Mouse (Mus musculus) kidney, embryonic 16.5 days (tissue): ENCODE results near the gene Egr2. TPM values are rescaled to one million over a fixed set of nuclear protein-coding genes. Genes with fewer than 3 reads are reported as not detected.
A peak's percentile ranks its signal among the peaks of the same experiment; 100 is the strongest.

Experiments
- ATAC-seq: fragments of 200-750 bp; cut with Nextera tagmentation; 2 replicates; pipeline ENCODE4 v1.8.0; 2017; ENCODE audit warnings: moderate TSS enrichment; ENCODE audit not compliant: low FRiP score, low TSS enrichment
- H3K27ac ChIP-seq: fragments of 300-500 bp; sonication (generic); 2 replicates; pipeline ENCODE4 v1.5.1; 2014; ENCODE audit warnings: low read length
- H3K27me3 ChIP-seq: fragments of 300-500 bp; sonication (generic); 2 replicates; pipeline ENCODE4 v1.6.1; 2014; ENCODE audit warnings: low read length, control low read depth, mixed read lengths; ENCODE audit not compliant: insufficient read depth
- H3K36me3 ChIP-seq: fragments of 300-500 bp; sonication (generic); 2 replicates; pipeline ENCODE4 v1.6.1; 2014; ENCODE audit warnings: low read length, control low read depth, mixed read lengths; ENCODE audit not compliant: insufficient read depth
- H3K4me1 ChIP-seq: fragments of 300-500 bp; sonication (generic); 2 replicates; pipeline ENCODE4 v1.6.1; 2014; ENCODE audit warnings: low read length, control low read depth, mixed read lengths; ENCODE audit not compliant: insufficient read depth
- H3K4me2 ChIP-seq: fragments of 300-500 bp; sonication (generic); replicated peaks from 2 replicates; pipeline ENCODE4 v1.6.1; 2014; ENCODE audit warnings: low read depth, low read length
- H3K4me3 ChIP-seq: fragments of 300-500 bp; sonication (generic); 2 replicates; pipeline ENCODE4 v1.5.1; 2014; ENCODE audit warnings: mild to moderate bottlenecking, low read length
- H3K9ac ChIP-seq: fragments of 300-500 bp; sonication (generic); replicated peaks from 2 replicates; pipeline ENCODE4 v1.6.1; 2014; ENCODE audit warnings: low read length
- H3K9me3 ChIP-seq: fragments of 300-500 bp; sonication (generic); 2 replicates; pipeline ENCODE4 v1.6.1; 2016; ENCODE audit warnings: low read length, control low read depth
- WGBS: fragments of 180-500 bp; shearing (Covaris S2); extraction: QIAGEN DNeasy Blood & Tissue Kit; methylation state at CpG from one replicate; pipeline ENCODE4 v1.1.7; 2014; 5-methylcytosine and 5-hydroxymethylcytosine counted together
- polyA plus RNA-seq: library from polyadenylated mRNA; unstranded; fragments of >200 nt; fragmentation: Nextera tagmentation; extraction: Ambion mirVana; gene quantifications from 2 replicates; pipeline ENCODE4 v1.2.1, GENCODE M21; 2015

Gene Egr2
- polyA plus RNA-seq = 0.64 and 1.1 TPM in 2 replicates

GRCm38 (mm10) chr10:67535256-67535655 lies at the start of gene Egr2:
Gene Egr2 (plus strand): TSS chr10:67535475.
- WGBS = under 1% methylated on average over 31 of the region's 37 CpGs
- no peak for ATAC-seq
- Histone ChIP-seq H3K4me1 (peaks cover 35% of the 10 kb centered on the region), H3K4me2 (peak within 1 kb of the TSS; percentile 99), H3K27ac (no peak within 1 kb of the TSS), H3K9me3 (no peaks in the 10 kb centered on the region), H3K4me3 (peak within 1 kb of the TSS; percentile 77), H3K27me3 (peaks cover 66% of the 10 kb centered on the region), H3K9ac (peak within 1 kb of the TSS; percentile 63), H3K36me3 (no peaks in the 10 kb centered on the region)

- no peak overlapping the region for H3K4me3 ChIP-seq
These were observed 47.8 kb upstream of the Egr2 start for GRCm38 (mm10) chr10:67487496-67487895.

DNA sequence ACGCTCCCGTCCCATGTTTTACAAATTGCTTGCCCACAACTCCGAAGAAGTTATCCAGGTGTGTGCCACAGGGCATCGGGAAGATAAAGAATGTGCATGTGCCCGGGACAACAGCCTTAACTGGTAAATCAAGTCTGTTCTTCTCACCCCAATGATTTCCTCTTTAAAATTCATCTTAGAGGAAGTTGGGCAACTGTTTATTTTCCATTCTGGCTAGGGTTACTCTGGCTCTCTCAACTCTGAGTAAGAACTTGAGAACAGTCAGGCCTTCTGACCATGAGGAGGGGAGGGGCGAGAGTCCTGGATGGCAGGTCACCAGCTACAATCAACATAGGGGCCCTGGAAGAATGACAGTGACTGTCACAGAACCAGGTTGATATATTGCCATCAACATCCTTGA lies 45.4 kb upstream of the Egr2 start:
- no peak overlapping the region for H3K4me3 ChIP-seq
- H3K9me3 ChIP-seq = peaks cover 9% of the 10 kb centered on the region
- 74% methylated on average over 6 of the region's 6 CpGs for WGBS
- H3K9ac ChIP-seq = no peak overlapping the region
- no peak overlapping the region for H3K4me2 ChIP-seq
- H3K4me1 ChIP-seq = no peaks in the 10 kb centered on the region
- no peaks in the 10 kb centered on the region for H3K36me3 ChIP-seq
- no peaks in the 10 kb centered on the region for H3K27me3 ChIP-seq
- ATAC-seq = no peak
- H3K27ac ChIP-seq = no peak overlapping the region

More at GRCm38 (mm10) chr10:67487496-67487895, 47.8 kb upstream of the Egr2 start:
- no peaks in the 10 kb centered on the region for H3K36me3 ChIP-seq
- WGBS = 79% methylated on average over 7 of the region's 7 CpGs
- no peaks in the 10 kb centered on the region for H3K27me3 ChIP-seq
- peak; percentile 35; the same call in 1 of the 2 replicates for ATAC-seq
- H3K4me1 ChIP-seq = no peaks in the 10 kb centered on the region
- no peak overlapping the region for H3K9ac ChIP-seq
- peaks cover 11% of the 10 kb centered on the region for H3K9me3 ChIP-seq
- no peak overlapping the region for H3K27ac ChIP-seq
- H3K4me2 ChIP-seq = no peak overlapping the region

DNA sequence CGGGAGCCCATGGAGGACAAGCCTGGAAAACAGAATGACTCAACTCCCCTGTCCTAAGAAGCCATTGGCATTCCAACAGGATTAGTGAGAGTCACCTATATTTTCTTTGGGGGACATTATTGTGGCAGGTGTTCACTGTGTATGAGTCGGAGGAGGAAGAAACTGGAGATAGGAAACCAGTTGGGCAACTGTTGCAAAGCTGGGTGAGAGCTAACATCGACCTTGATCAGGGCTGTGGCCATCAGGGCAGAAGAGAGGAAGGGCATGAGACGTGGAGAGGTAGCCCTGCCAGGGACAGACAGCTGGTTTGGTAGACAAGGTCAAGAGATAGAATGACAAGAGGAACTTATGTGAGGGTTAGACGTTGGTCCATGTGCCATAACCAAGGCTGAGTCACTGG lies 44.6 kb upstream of the Egr2 start:
- Histone ChIP-seq H3K27me3 (no peaks in the 10 kb centered on the region), H3K4me1 (no peaks in the 10 kb centered on the region), H3K9ac (no peak overlapping the region), H3K9me3 (0 out of 2 replicates have a peak, but pooled peaks cover under 1% of the 10 kb centered on the region), H3K36me3 (no peaks in the 10 kb centered on the region), H3K4me3 (no peak overlapping the region), H3K4me2 (no peak overlapping the region), H3K27ac (no peak overlapping the region)
- 83% methylated on average over 5 of the region's 5 CpGs for WGBS
- no peak for ATAC-seq

- Histone ChIP-seq H3K9ac (no peak overlapping the region), H3K27ac (no peak overlapping the region), H3K9me3 (no peaks in the 10 kb centered on the region), H3K27me3 (no peaks in the 10 kb centered on the region), H3K4me3 (no peak overlapping the region), H3K4me1 (no peaks in the 10 kb centered on the region), H3K4me2 (no peak overlapping the region), H3K36me3 (no peaks in the 10 kb centered on the region)
- no peak for ATAC-seq
- 83% methylated on average over 11 of the region's 11 CpGs for WGBS
These were observed 43.1 kb upstream of the Egr2 start for GRCm38 (mm10) chr10:67492161-67492571.

DNA sequence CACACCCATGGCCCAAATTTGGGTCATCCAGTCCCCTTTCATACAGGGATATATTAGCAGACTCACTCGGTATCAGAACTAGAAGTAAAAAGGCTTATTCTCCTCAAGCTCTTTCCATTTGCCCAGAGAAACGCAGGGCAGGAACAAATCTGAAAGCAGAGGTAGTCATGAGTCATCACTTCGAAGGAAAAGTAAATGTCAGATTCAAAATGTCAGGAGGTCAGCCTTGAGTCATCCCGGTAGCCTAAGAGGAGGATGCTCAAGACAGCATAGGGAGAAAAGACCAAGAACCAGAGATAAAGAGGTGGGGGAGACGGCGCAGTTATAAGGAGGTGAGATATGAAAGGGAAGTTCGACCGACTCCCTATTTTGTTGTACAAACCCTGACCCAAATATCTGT lies 41.7 kb upstream of the Egr2 start:
- H3K27me3 ChIP-seq = no peaks in the 10 kb centered on the region
- no peak overlapping the region for H3K27ac ChIP-seq
- 90% methylated on average over 8 of the region's 8 CpGs for WGBS
- no peaks in the 10 kb centered on the region for H3K9me3 ChIP-seq
- ATAC-seq = no peak
- H3K4me3 ChIP-seq = no peak overlapping the region
- no peaks in the 10 kb centered on the region for H3K4me1 ChIP-seq
- no peak overlapping the region for H3K4me2 ChIP-seq
- H3K9ac ChIP-seq = no peak overlapping the region
- H3K36me3 ChIP-seq = no peaks in the 10 kb centered on the region

GRCm38 (mm10) chr10:67497144-67497892 lies 38.0 kb upstream of the Egr2 start:
- no peaks in the 10 kb centered on the region for H3K36me3 ChIP-seq
- no peak for ATAC-seq
- no peak overlapping the region for H3K4me2 ChIP-seq
- H3K9ac ChIP-seq = no peak overlapping the region
- H3K4me1 ChIP-seq = no peaks in the 10 kb centered on the region
- H3K9me3 ChIP-seq = no peaks in the 10 kb centered on the region
- no peak overlapping the region for H3K27ac ChIP-seq
- H3K4me3 ChIP-seq = no peak overlapping the region
- H3K27me3 ChIP-seq = no peaks in the 10 kb centered on the region
- 83% methylated on average over 15 of the region's 15 CpGs for WGBS

DNA sequence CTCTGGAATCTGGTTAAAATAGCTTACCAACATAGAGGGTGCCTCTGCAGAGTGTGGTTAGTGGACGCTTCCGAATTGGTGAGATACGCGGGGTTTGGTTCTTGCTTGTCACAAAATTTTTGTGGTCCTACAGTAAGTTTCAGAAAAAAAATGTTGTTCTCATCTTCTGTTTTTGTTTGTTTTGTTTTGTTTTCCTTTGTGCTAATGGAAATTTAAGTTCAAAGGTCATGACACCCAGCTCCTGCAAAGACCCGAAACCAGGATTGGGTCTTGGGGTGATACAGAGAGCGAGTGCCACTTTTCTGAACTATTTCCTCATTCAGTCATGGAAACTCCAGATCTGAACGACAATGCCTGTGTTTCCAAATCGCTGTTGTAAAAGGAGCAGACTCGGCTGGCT lies 37.3 kb upstream of the Egr2 start:
- ATAC-seq = no peak
- WGBS = 92% methylated on average over 9 of the region's 9 CpGs
- no peaks in the 10 kb centered on the region for H3K9me3 ChIP-seq

DNA sequence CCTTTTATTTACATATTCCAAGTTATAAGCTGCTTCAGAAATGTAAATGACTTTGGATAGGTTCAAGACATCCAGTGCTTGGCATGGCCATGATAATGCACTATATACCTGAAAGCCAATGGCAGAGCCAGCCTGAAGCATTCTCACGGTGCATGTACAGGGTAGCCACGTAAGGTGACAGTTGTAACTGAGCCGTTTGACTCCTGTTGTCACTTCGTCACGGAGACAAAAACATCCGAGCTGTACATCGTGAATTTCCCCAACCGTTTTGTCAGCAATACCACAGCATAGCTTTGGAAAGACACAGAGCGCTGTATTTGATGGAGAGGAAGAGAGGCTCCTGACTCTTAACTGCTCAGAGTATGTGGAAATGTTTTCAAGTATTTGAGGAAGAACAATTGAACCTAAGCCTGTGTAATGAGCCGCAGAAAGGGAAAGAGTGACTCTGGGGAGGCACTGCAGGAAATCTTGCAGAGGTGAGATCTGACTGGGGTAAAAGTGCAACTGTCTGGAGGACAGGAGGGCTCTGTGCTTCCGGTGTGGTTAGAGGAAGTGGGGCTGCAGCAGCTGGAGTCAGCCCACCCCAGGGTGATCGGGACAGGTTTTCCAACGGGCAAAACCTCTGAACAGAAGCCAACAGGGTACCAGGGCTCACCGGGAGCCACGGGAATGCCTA lies 31.8 kb upstream of the Egr2 start:
- Histone ChIP-seq H3K27ac (no peak overlapping the region), H3K4me3 (no peak overlapping the region), H3K9me3 (no peaks in the 10 kb centered on the region), H3K9ac (no peak overlapping the region; the same call in 1 of the 2 replicates), H3K4me1 (peaks cover 6% of the 10 kb centered on the region), H3K4me2 (no peak overlapping the region), H3K27me3 (no peaks in the 10 kb centered on the region), H3K36me3 (no peaks in the 10 kb centered on the region)
- ATAC-seq = no peak
- WGBS = 44% methylated on average over 15 of the region's 15 CpGs

More for the DNA sequence above, 37.3 kb upstream of the Egr2 start:
- H3K27me3 ChIP-seq = no peaks in the 10 kb centered on the region
- H3K4me1 ChIP-seq = no peaks in the 10 kb centered on the region
- no peak overlapping the region for H3K27ac ChIP-seq
- no peak overlapping the region for H3K4me3 ChIP-seq
- H3K4me2 ChIP-seq = no peak overlapping the region
- H3K9ac ChIP-seq = no peak overlapping the region
- H3K36me3 ChIP-seq = no peaks in the 10 kb centered on the region

DNA sequence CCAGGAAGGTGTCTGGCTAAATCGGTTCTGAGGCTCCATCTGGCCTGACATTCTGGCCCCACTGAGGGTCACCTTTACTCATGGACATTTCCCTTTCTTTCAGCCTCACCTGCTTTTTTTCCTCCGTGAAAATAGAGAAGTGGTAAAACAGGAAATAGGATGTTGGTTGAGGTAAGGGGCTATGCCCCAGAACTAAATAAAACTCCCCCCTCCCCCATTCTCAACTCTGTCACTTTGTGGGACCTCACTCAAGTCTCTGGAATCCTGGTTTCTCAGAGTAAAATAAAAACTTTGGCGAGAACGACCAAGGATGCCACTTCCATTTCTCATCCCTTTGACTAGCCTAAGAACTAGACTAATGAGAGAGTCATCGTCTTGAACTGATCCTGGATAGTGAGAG lies 31.2 kb upstream of the Egr2 start:
- H3K4me2 ChIP-seq = no peak overlapping the region
- peaks cover 6% of the 10 kb centered on the region for H3K4me1 ChIP-seq
- no peaks in the 10 kb centered on the region for H3K27me3 ChIP-seq
- H3K36me3 ChIP-seq = no peaks in the 10 kb centered on the region
- H3K9ac ChIP-seq = no peak overlapping the region
- no peak overlapping the region for H3K4me3 ChIP-seq
- H3K9me3 ChIP-seq = no peaks in the 10 kb centered on the region
- WGBS = 64% methylated on average over 5 of the region's 5 CpGs
- no peak for ATAC-seq
- no peak overlapping the region for H3K27ac ChIP-seq
